15 mouse cellular contexts compared by ENCODE assay signal in genomic region chr6:115982889-115983288, GRCm38 (mm10). TPM values are rescaled to one million over a fixed set of nuclear protein-coding genes. Genes with fewer than 3 reads are reported as not detected.
A peak's percentile ranks its signal among the peaks of the same experiment; 100 is the strongest.
DNase-seq lines count a peak whose midpoint lies in the region; ATAC-seq lines count a peak whose summit lies in the region.
"Had no signal": no experiment of that assay in that cellular context is flagged by ENCODE, and none has a peak within 500 bp of the region (broad histone marks: within the 10 kb centered on the region; RNA-seq: fewer than 3 reads in every experiment).

No protein-coding gene starts in this region.

- no peak for DNase-seq in embryonic facial prominence, embryonic 10.5 days (ENCODE audit: low spot score)
- DNase-seq in kidney, adult 18-20 months: no peak
- DNase-seq: cerebellum, adult 8-10 months; layer of hippocampus, postnatal 36 days; liver, embryonic 13.5 days; thymus, adult 2 months had no signal

- no peak for ATAC-seq in embryonic facial prominence, embryonic 12.5 days (ENCODE audit: insufficient number of reproducible peaks, insufficient read depth, low FRiP score, low TSS enrichment)
- peak; percentile 48; the same call in 1 of the 2 replicates for ATAC-seq in kidney, embryonic 14.5 days (ENCODE audit: low FRiP score, low TSS enrichment)
- ATAC-seq in heart, embryonic 15.5 days (replicated peaks; ENCODE audit: insufficient number of reproducible peaks, insufficient read depth, low FRiP score, low read depth): no peak
- ATAC-seq in limb, embryonic 12.5 days (ENCODE audit: insufficient number of reproducible peaks, insufficient read depth, low FRiP score, low TSS enrichment, low read depth): no peak
- ATAC-seq in megakaryocyte progenitor cell, adult 5-6 weeks (replicated peaks; ENCODE audit: poor library complexity): no peak
- ATAC-seq in erythroid progenitor cell, adult 5-6 weeks (replicated peaks; ENCODE audit: low FRiP score, poor library complexity, severe bottlenecking): no peak
- ATAC-seq: forebrain, embryonic 14.5 days had no signal

- H3K27me3 ChIP-seq in embryonic facial prominence, embryonic 12.5 days: no peaks in the 10 kb centered on the region; the same call in 1 of the 2 replicates
- peaks cover 26% of the 10 kb centered on the region; the same call in 1 of the 2 replicates for H3K27me3 ChIP-seq in embryonic facial prominence, embryonic 10.5 days (replicated peaks; ENCODE audit: low read depth, poor library complexity, severe bottlenecking)
- no peaks in the 10 kb centered on the region for H3K27me3 ChIP-seq in kidney, embryonic 14.5 days (ENCODE audit: control insufficient read depth, insufficient read depth, low read length)
- no peaks in the 10 kb centered on the region for H3K27me3 ChIP-seq in heart, embryonic 15.5 days
- H3K27me3 ChIP-seq in limb, embryonic 12.5 days: no peaks in the 10 kb centered on the region; the same call in none of the 2 replicates
- H3K27me3 ChIP-seq: liver, embryonic 13.5 days had no signal

- WGBS in embryonic facial prominence, embryonic 12.5 days: 55% methylated on average over 7 of the region's 7 CpGs
- WGBS in embryonic facial prominence, embryonic 10.5 days: 61% methylated on average over 7 of the region's 7 CpGs
- whole genome bisulfite sequencing in kidney, embryonic 14.5 days: 29% methylated on average over 7 of the region's 7 CpGs
- WGBS in heart, embryonic 15.5 days: 61% methylated on average over 7 of the region's 7 CpGs
- 56% methylated on average over 7 of the region's 7 CpGs for WGBS in limb, embryonic 12.5 days

- H3K4me3 ChIP-seq in embryonic facial prominence, embryonic 12.5 days: no peak overlapping the region
- no peak overlapping the region for H3K4me3 ChIP-seq in embryonic facial prominence, embryonic 10.5 days
- H3K4me3 ChIP-seq in kidney, embryonic 14.5 days (ENCODE audit: low read length): no peak overlapping the region; the same call in 1 of the 2 replicates
- no peak overlapping the region for H3K4me3 ChIP-seq in heart, embryonic 15.5 days
- H3K4me3 ChIP-seq in limb, embryonic 12.5 days (replicated peaks): no peak overlapping the region
- H3K4me3 ChIP-seq: liver, embryonic 13.5 days had no signal

- no peak overlapping the region for H3K4me2 ChIP-seq in embryonic facial prominence, embryonic 12.5 days (replicated peaks)
- peak overlapping the region; percentile 25 for H3K4me2 ChIP-seq in kidney, embryonic 14.5 days (replicated peaks; ENCODE audit: low read depth, low read length)
- H3K4me2 ChIP-seq in heart, embryonic 15.5 days: no peak overlapping the region
- no peak overlapping the region for H3K4me2 ChIP-seq in limb, embryonic 12.5 days
- H3K4me2 ChIP-seq: liver, embryonic 13.5 days had no signal

- no peaks in the 10 kb centered on the region for H3K36me3 ChIP-seq in embryonic facial prominence, embryonic 12.5 days
- H3K36me3 ChIP-seq in embryonic facial prominence, embryonic 10.5 days (replicated peaks): no peaks in the 10 kb centered on the region
- peaks cover 13% of the 10 kb centered on the region for H3K36me3 ChIP-seq in kidney, embryonic 14.5 days (ENCODE audit: control insufficient read depth, insufficient read depth, low read length)
- no peaks in the 10 kb centered on the region for H3K36me3 ChIP-seq in heart, embryonic 15.5 days
- no peaks in the 10 kb centered on the region for H3K36me3 ChIP-seq in limb, embryonic 12.5 days
- H3K36me3 ChIP-seq: liver, embryonic 13.5 days had no signal

- H3K27ac ChIP-seq in embryonic facial prominence, embryonic 12.5 days: peak overlapping the region; percentile 4; the same call in 1 of the 2 replicates
- no peak overlapping the region for H3K27ac ChIP-seq in embryonic facial prominence, embryonic 10.5 days (replicated peaks)
- H3K27ac ChIP-seq in kidney, embryonic 14.5 days (ENCODE audit: low read depth, low read length): peak overlapping the region; percentile 89
- peak overlapping the region; percentile 36; the same call in 1 of the 2 replicates for H3K27ac ChIP-seq in heart, embryonic 15.5 days
- peak overlapping the region; percentile 64; the same call in 1 of the 2 replicates for H3K27ac ChIP-seq in limb, embryonic 12.5 days
- H3K27ac ChIP-seq: liver, embryonic 13.5 days had no signal

- no peaks in the 10 kb centered on the region for H3K9me3 ChIP-seq in embryonic facial prominence, embryonic 12.5 days
- H3K9me3 ChIP-seq in embryonic facial prominence, embryonic 10.5 days: no peaks in the 10 kb centered on the region
- no peaks in the 10 kb centered on the region for H3K9me3 ChIP-seq in kidney, embryonic 14.5 days (ENCODE audit: control insufficient read depth, low read length)
- no peaks in the 10 kb centered on the region for H3K9me3 ChIP-seq in heart, embryonic 15.5 days (replicated peaks)
- no peaks in the 10 kb centered on the region for H3K9me3 ChIP-seq in limb, embryonic 12.5 days
- H3K9me3 ChIP-seq: liver, embryonic 13.5 days had no signal

- H3K4me1 ChIP-seq in embryonic facial prominence, embryonic 12.5 days: peaks cover 42% of the 10 kb centered on the region
- H3K4me1 ChIP-seq in embryonic facial prominence, embryonic 10.5 days: peaks cover 73% of the 10 kb centered on the region
- H3K4me1 ChIP-seq in kidney, embryonic 14.5 days (ENCODE audit: control insufficient read depth, insufficient read depth, low read length): peaks cover 59% of the 10 kb centered on the region
- H3K4me1 ChIP-seq in heart, embryonic 15.5 days (replicated peaks): peaks cover 52% of the 10 kb centered on the region
- peaks cover 49% of the 10 kb centered on the region for H3K4me1 ChIP-seq in limb, embryonic 12.5 days (replicated peaks)

- H3K9ac ChIP-seq in embryonic facial prominence, embryonic 12.5 days: no peak overlapping the region
- H3K9ac ChIP-seq in kidney, embryonic 14.5 days (ENCODE audit: low read depth, low read length): 0 out of 2 replicates have a peak overlapping the region, but pooled peaks have one; percentile 28
- H3K9ac ChIP-seq in heart, embryonic 15.5 days: no peak overlapping the region; the same call in 1 of the 2 replicates
- H3K9ac ChIP-seq in limb, embryonic 12.5 days (replicated peaks): no peak overlapping the region
- H3K9ac ChIP-seq: liver, embryonic 13.5 days had no signal

RNA-seq across cellular contexts. Expression of gene Plxnd1, which starts 11.9 kb away (rescaled TPM):
- 33.1 and 40.5 TPM in 2 replicates for polyA plus RNA-seq in embryonic facial prominence, embryonic 12.5 days (2016; fragmentation: Nextera tagmentation; extraction: Ambion mirVana)
- polyA plus RNA-seq in embryonic facial prominence, embryonic 10.5 days (2016; fragmentation: Nextera tagmentation; extraction: Ambion mirVana): 26.8 and 28.1 TPM in 2 replicates
- polyA plus RNA-seq in kidney, embryonic 14.5 days (2014; fragmentation: Nextera tagmentation; extraction: Ambion mirVana): 58.3 and 62.7 TPM in 2 replicates
- polyA plus RNA-seq in heart, embryonic 15.5 days (2015; fragmentation: Nextera tagmentation; extraction: Ambion mirVana): 38.6 and 53.4 TPM in 2 replicates
- polyA plus RNA-seq in limb, embryonic 12.5 days (2016; fragmentation: Nextera tagmentation; extraction: Ambion mirVana): 25.2 and 27.5 TPM in 2 replicates
- 51.5 and 70.9 TPM in 2 replicates for total RNA-seq in megakaryocyte progenitor cell, adult 5-6 weeks (2015)
- 33.9 and 43.9 TPM in 2 replicates for total RNA-seq in megakaryocyte progenitor cell, adult 5-6 weeks (2017)
- 9.6 and 22.3 TPM in 2 replicates for total RNA-seq in erythroid progenitor cell, adult 5-6 weeks (2015; ENCODE audit: low replicate concordance)
- total RNA-seq in erythroid progenitor cell, adult 5-6 weeks (2017; ENCODE audit: low replicate concordance): 2.0 and 2.3 TPM in 2 replicates

RNA-seq across cellular contexts. Expression of gene H1foo, which starts 38.2 kb away (rescaled TPM):
- not detected in 2 replicates for polyA plus RNA-seq in embryonic facial prominence, embryonic 12.5 days (2016; fragmentation: Nextera tagmentation; extraction: Ambion mirVana)
- not detected in 2 replicates for polyA plus RNA-seq in embryonic facial prominence, embryonic 10.5 days (2016; fragmentation: Nextera tagmentation; extraction: Ambion mirVana)
- polyA plus RNA-seq in kidney, embryonic 14.5 days (2014; fragmentation: Nextera tagmentation; extraction: Ambion mirVana): not detected in 2 replicates
- polyA plus RNA-seq in heart, embryonic 15.5 days (2015; fragmentation: Nextera tagmentation; extraction: Ambion mirVana): not detected in 2 replicates
- polyA plus RNA-seq in limb, embryonic 12.5 days (2016; fragmentation: Nextera tagmentation; extraction: Ambion mirVana): not detected in 2 replicates
- total RNA-seq in megakaryocyte progenitor cell, adult 5-6 weeks (2015): not detected in 2 replicates
- total RNA-seq in megakaryocyte progenitor cell, adult 5-6 weeks (2017): not detected in 2 replicates
- not detected in 2 replicates for total RNA-seq in erythroid progenitor cell, adult 5-6 weeks (2015; ENCODE audit: low replicate concordance)
- not detected in 2 replicates for total RNA-seq in erythroid progenitor cell, adult 5-6 weeks (2017; ENCODE audit: low replicate concordance)
- total RNA-seq: granulocyte monocyte progenitor cell, adult 5-6 weeks; layer of hippocampus, postnatal 36 days; megakaryocyte-erythroid progenitor cell, adult 5-6 weeks had no signal
- polyA plus RNA-seq: forebrain, embryonic 14.5 days; liver, embryonic 13.5 days had no signal

RNA-seq across cellular contexts. Expression of gene Rho, which starts 51.3 kb away (rescaled TPM):
- 0.17 and 0.32 TPM in 2 replicates for polyA plus RNA-seq in embryonic facial prominence, embryonic 12.5 days (2016; fragmentation: Nextera tagmentation; extraction: Ambion mirVana)
- 0.33 and 0.51 TPM in 2 replicates for polyA plus RNA-seq in embryonic facial prominence, embryonic 10.5 days (2016; fragmentation: Nextera tagmentation; extraction: Ambion mirVana)
- 0.06 TPM in 1 of 2 replicates, not detected in the other for polyA plus RNA-seq in kidney, embryonic 14.5 days (2014; fragmentation: Nextera tagmentation; extraction: Ambion mirVana)
- polyA plus RNA-seq in heart, embryonic 15.5 days (2015; fragmentation: Nextera tagmentation; extraction: Ambion mirVana): not detected in 2 replicates
- polyA plus RNA-seq in limb, embryonic 12.5 days (2016; fragmentation: Nextera tagmentation; extraction: Ambion mirVana): 0.28 and 0.38 TPM in 2 replicates
- total RNA-seq in megakaryocyte progenitor cell, adult 5-6 weeks (2015): 0.15 TPM in 1 of 2 replicates, not detected in the other
- 0.34 TPM in 1 of 2 replicates, not detected in the other for total RNA-seq in megakaryocyte progenitor cell, adult 5-6 weeks (2017)
- not detected in 2 replicates for total RNA-seq in erythroid progenitor cell, adult 5-6 weeks (2015; ENCODE audit: low replicate concordance)
- not detected in 2 replicates for total RNA-seq in erythroid progenitor cell, adult 5-6 weeks (2017; ENCODE audit: low replicate concordance)
- total RNA-seq: granulocyte monocyte progenitor cell, adult 5-6 weeks; megakaryocyte-erythroid progenitor cell, adult 5-6 weeks had no signal
- polyA plus RNA-seq: liver, embryonic 13.5 days had no signal
